Comparison of ENCODE assay signal across 8 mouse cellular contexts in the genomic region with DNA sequence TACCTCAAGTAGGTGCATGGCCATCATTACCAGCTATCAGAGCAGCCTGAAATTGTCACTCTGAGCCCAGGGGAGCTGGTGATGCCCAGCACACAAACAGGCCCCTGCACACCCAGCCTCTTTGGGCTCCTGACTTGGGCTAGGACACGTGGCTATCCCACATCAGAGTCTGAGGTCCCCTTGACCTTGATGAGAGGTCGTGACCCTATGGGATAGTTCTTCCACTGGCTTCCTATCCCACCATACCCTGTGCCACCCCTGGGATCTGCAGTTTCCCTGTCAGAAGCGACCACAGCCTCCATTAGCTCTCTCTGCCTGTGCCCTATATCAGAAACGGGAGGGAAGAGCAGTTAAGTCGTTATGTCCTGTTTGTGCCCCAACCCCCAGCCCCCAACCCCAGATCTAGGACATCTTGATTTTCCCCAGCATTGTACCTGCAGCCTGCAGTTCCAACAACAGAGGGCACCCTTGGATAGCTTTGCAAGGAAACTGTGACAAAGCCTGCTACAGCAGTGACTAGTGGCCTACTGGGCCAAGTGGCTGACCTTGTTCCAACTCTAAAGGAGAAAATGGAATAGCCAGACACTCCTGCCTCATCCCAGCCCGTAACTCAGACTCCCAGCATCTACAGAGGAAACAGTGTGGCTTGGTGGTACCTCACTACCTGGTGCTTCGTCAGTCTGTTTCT. TPM values are rescaled to one million over a fixed set of nuclear protein-coding genes. Genes with fewer than 3 reads are reported as not detected.
DNase-seq lines count a peak whose midpoint lies in the region; ATAC-seq and TF ChIP-seq lines count a peak whose summit lies in the region.

No protein-coding gene starts in this region.

- no peaks in the 10 kb centered on the region for H3K27me3 ChIP-seq in kidney, embryonic 16.5 days (ENCODE audit: insufficient read depth, low read length)
- no peaks in the 10 kb centered on the region for H3K27me3 ChIP-seq in heart, embryonic 15.5 days
- no peaks in the 10 kb centered on the region for H3K27me3 ChIP-seq in midbrain, postnatal 0 days (ENCODE audit: insufficient read depth, low read length)

- WGBS in kidney, embryonic 16.5 days = 45% methylated on average over 7 of the region's 7 CpGs
- 37% methylated on average over 7 of the region's 7 CpGs for WGBS in heart, embryonic 15.5 days
- WGBS in midbrain, postnatal 0 days = 54% methylated on average over 7 of the region's 7 CpGs

- H3K9ac ChIP-seq in kidney, embryonic 16.5 days (replicated peaks; ENCODE audit: low read length) = no peak overlapping the region
- H3K9ac ChIP-seq in heart, embryonic 15.5 days = no peak overlapping the region
- H3K9ac ChIP-seq in midbrain, postnatal 0 days (replicated peaks; ENCODE audit: low read length, poor library complexity, severe bottlenecking) = no peak overlapping the region

- H3K4me3 ChIP-seq in kidney, embryonic 16.5 days (ENCODE audit: low read length) = no peak overlapping the region
- no peak overlapping the region for H3K4me3 ChIP-seq in heart, embryonic 15.5 days
- no peak overlapping the region for H3K4me3 ChIP-seq in left cerebral cortex, adult 2 months
- H3K4me3 ChIP-seq in midbrain, postnatal 0 days (ENCODE audit: low read depth, low read length) = no peak overlapping the region

- H3K9me3 ChIP-seq in kidney, embryonic 16.5 days (ENCODE audit: low read length) = no peaks in the 10 kb centered on the region
- no peaks in the 10 kb centered on the region for H3K9me3 ChIP-seq in heart, embryonic 15.5 days (replicated peaks)
- H3K9me3 ChIP-seq in midbrain, postnatal 0 days (ENCODE audit: low read length) = no peaks in the 10 kb centered on the region

- intact Hi-C loops in left cerebral cortex, adult 2 months (cut with DNase I) = loop anchor here (1.0 to 5.0 kb wide), 5 partner anchors 43 to 492 kb away; no protein-coding TSS in a partner anchor

- no peaks in the 10 kb centered on the region for H3K36me3 ChIP-seq in kidney, embryonic 16.5 days (ENCODE audit: insufficient read depth, low read length)
- H3K36me3 ChIP-seq in heart, embryonic 15.5 days = no peaks in the 10 kb centered on the region
- H3K36me3 ChIP-seq in midbrain, postnatal 0 days (ENCODE audit: insufficient read depth, low read length) = no peaks in the 10 kb centered on the region

- DNase-seq in kidney, adult 9 months = peak; percentile 49
- peak; percentile 76 for DNase-seq in adrenal gland, adult 2 months
- peak; percentile 65 for DNase-seq in embryo, embryonic 11 days
- peak; percentile 71 to 76 for DNase-seq in left cerebral cortex, adult 2 months (ENCODE audit: extremely low spot score in 1 of 2, low spot score in 2 of 2)
- peak; percentile 83 for DNase-seq in midbrain, postnatal 0 days (ENCODE audit: low spot score)
- DNase-seq in spleen, postnatal 4 days (ENCODE audit: low spot score in 2 of 2) = no peak

- H3K4me2 ChIP-seq in kidney, embryonic 16.5 days (replicated peaks; ENCODE audit: low read depth, low read length) = no peak overlapping the region
- no peak overlapping the region for H3K4me2 ChIP-seq in heart, embryonic 15.5 days
- H3K4me2 ChIP-seq in midbrain, postnatal 0 days (ENCODE audit: low read depth, low read length, poor library complexity, severe bottlenecking) = no peak overlapping the region

- 0 out of 2 replicates have a peak, but pooled peaks cover 2% of the 10 kb centered on the region for H3K4me1 ChIP-seq in kidney, embryonic 16.5 days (ENCODE audit: insufficient read depth, low read length)
- H3K4me1 ChIP-seq in heart, embryonic 15.5 days (replicated peaks) = peaks cover 11% of the 10 kb centered on the region; the same call in 1 of the 2 replicates
- H3K4me1 ChIP-seq in midbrain, postnatal 0 days (ENCODE audit: insufficient read depth, low read length) = no peaks in the 10 kb centered on the region

- H3K27ac ChIP-seq in kidney, embryonic 16.5 days (ENCODE audit: low read length) = no peak overlapping the region
- H3K27ac ChIP-seq in heart, embryonic 15.5 days = no peak overlapping the region
- no peak overlapping the region for H3K27ac ChIP-seq in left cerebral cortex, adult 2 months
- no peak overlapping the region for H3K27ac ChIP-seq in midbrain, postnatal 0 days (ENCODE audit: low read depth, low read length)

- TF ChIP-seq CTCF in left cerebral cortex, adult 2 months (IDR thresholded peaks at IDR 0.05) = peak; percentile 83
- peak; percentile 91 for TF ChIP-seq CTCF in midbrain, postnatal 0 days (IDR thresholded peaks at IDR 0.05)

- no peak for ATAC-seq in kidney, embryonic 16.5 days (ENCODE audit: low FRiP score, low TSS enrichment)
- ATAC-seq in heart, embryonic 15.5 days (replicated peaks; ENCODE audit: insufficient number of reproducible peaks, insufficient read depth, low FRiP score, low read depth) = 0 out of 2 replicates have a peak, but pooled peaks have one; percentile 44
- ATAC-seq in midbrain, postnatal 0 days (ENCODE audit: low FRiP score) = no peak

RNA-seq across cellular contexts. Expression of a gene that starts 40.4 kb away (rescaled TPM):
- 50.1 and 55.8 TPM in 2 replicates for polyA plus RNA-seq in kidney, embryonic 16.5 days (2015; fragmentation: Nextera tagmentation; extraction: Ambion mirVana)
- total RNA-seq in adrenal gland, adult 2 months (2021) = 10 to 100 TPM; 36.4 to 37.1 TPM
- 20.1 and 21.3 TPM in 2 replicates for polyA plus RNA-seq in adrenal gland, adult 2 months (2012; rRNA removed)
- polyA plus RNA-seq in heart, embryonic 15.5 days (2015; fragmentation: Nextera tagmentation; extraction: Ambion mirVana) = 71.0 and 89.5 TPM in 2 replicates
- total RNA-seq in left cerebral cortex, adult 2 months (2021) = 10 to 100 TPM in 1 of 2 experiments, 1 to 10 TPM in 1; 6.9 to 10.1 TPM
- 16.9 and 23.4 TPM in 2 replicates for total RNA-seq in midbrain, postnatal 0 days (2014; rRNA removed)
- polyA plus RNA-seq in midbrain, postnatal 0 days (2015; fragmentation: Nextera tagmentation; extraction: Ambion mirVana) = 5.4 and 5.6 TPM in 2 replicates

Comparison
In these comparisons a context has a peak if more than half of its experiments do, and no peak if none do; other contexts are left out.
1. DNase-seq: peak in kidney, adult 9 months (single experiment), adrenal gland, adult 2 months (single experiment), embryo, embryonic 11 days (single experiment), left cerebral cortex, adult 2 months (2 of 2) and midbrain, postnatal 0 days (single experiment); none in spleen, postnatal 4 days (0 of 2).